Mouse (Mus musculus) intestine, embryonic 14.5 days (tissue): ENCODE data around the gene Ssh3. TPM values are rescaled to one million over a fixed set of nuclear protein-coding genes. Genes with fewer than 3 reads are reported as not detected.
A peak's percentile ranks its signal among the peaks of the same experiment; 100 is the strongest.

Experiments used
- ATAC-seq: fragments of 200-750 bp; cut with Nextera tagmentation; replicated peaks from 2 replicates; pipeline ENCODE4 v1.8.0; 2017; ENCODE audit warnings: low read depth, moderate number of reproducible peaks, moderate TSS enrichment, moderate library complexity; ENCODE audit not compliant: low FRiP score, low TSS enrichment
- DNase-seq: peaks from one replicate; pipeline ENCODE4 v3.0.0-alpha.2; 2018; ENCODE audit warnings: low spot score
- H3K27ac ChIP-seq: fragments of 300-500 bp; sonication (generic); 2 replicates; pipeline ENCODE4 v1.5.1; 2014; ENCODE audit warnings: low read depth, mild to moderate bottlenecking, control low read depth
- H3K27me3 ChIP-seq: fragments of 300-500 bp; sonication (generic); replicated peaks from 2 replicates; pipeline ENCODE4 v1.6.1; 2014; ENCODE audit warnings: low read length, control low read depth; ENCODE audit not compliant: control insufficient read depth, insufficient read depth
- H3K36me3 ChIP-seq: fragments of 300-500 bp; sonication (generic); 2 replicates; pipeline ENCODE4 v1.6.1; 2014; ENCODE audit warnings: low read length, control low read depth; ENCODE audit not compliant: control insufficient read depth, insufficient read depth
- H3K4me1 ChIP-seq: fragments of 300-500 bp; sonication (generic); replicated peaks from 2 replicates; pipeline ENCODE4 v1.6.1; 2014; ENCODE audit warnings: low read length, control low read depth, mixed read lengths; ENCODE audit not compliant: control insufficient read depth, insufficient read depth
- H3K4me2 ChIP-seq: fragments of 300-500 bp; sonication (generic); 2 replicates; pipeline ENCODE4 v1.6.1; 2014; ENCODE audit warnings: low read length
- H3K4me3 ChIP-seq: fragments of 300-500 bp; sonication (generic); 2 replicates; pipeline ENCODE4 v1.5.1; 2014; ENCODE audit warnings: low read depth, low read length, control low read depth, mixed read lengths
- H3K9ac ChIP-seq: fragments of 300-500 bp; sonication (generic); 2 replicates; pipeline ENCODE4 v1.6.1; 2014; ENCODE audit warnings: mild to moderate bottlenecking, low read length
- H3K9me3 ChIP-seq: fragments of 300-500 bp; sonication (generic); 2 replicates; pipeline ENCODE4 v1.6.1; 2016; ENCODE audit warnings: low read length, control low read depth; ENCODE audit not compliant: control insufficient read depth
- WGBS: fragments of 180-500 bp; shearing (Covaris S2); extraction: QIAGEN DNeasy Blood & Tissue Kit; methylation state at CpG from one replicate; pipeline ENCODE4 v1.1.7; 2014; 5-methylcytosine and 5-hydroxymethylcytosine counted together
- polyA plus RNA-seq: library from polyadenylated mRNA; unstranded; fragments of >200 nt; fragmentation: Nextera tagmentation; extraction: Ambion mirVana; gene quantifications from 2 replicates; pipeline ENCODE4 v1.2.1, GENCODE M21; 2014

Gene Ssh3
- polyA plus RNA-seq, 1 experiment from 2014 or later, result 25.4 TPM

GRCm38 (mm10) chr19:4229451-4230076 is 39.4 kb downstream of the Ssh3 start:
- Histone ChIP-seq H3K9ac (no peak overlapping the region), H3K36me3 (no peaks in the 10 kb centered on the region), H3K27me3 (no peaks in the 10 kb centered on the region), H3K4me3 (no peak overlapping the region), H3K27ac (no peak overlapping the region), H3K4me1 (peaks cover 21% of the 10 kb centered on the region), H3K9me3 (no peaks in the 10 kb centered on the region), H3K4me2 (no peak overlapping the region)
- DNase-seq (no peak), ATAC-seq (peak; percentile 36; the same call in 1 of the 2 replicates)
- WGBS, result 27% methylated on average over 9 of the region's 9 CpGs

GRCm38 (mm10) chr19:4228891-4229290 is 40.1 kb downstream of the Ssh3 start:
- Histone ChIP-seq H3K9me3 (no peaks in the 10 kb centered on the region), H3K4me3 (no peak overlapping the region), H3K9ac (no peak overlapping the region), H3K27ac (no peak overlapping the region), H3K4me1 (peaks cover 21% of the 10 kb centered on the region), H3K36me3 (no peaks in the 10 kb centered on the region), H3K27me3 (no peaks in the 10 kb centered on the region), H3K4me2 (no peak overlapping the region)
- ATAC-seq, result no peak
- DNase-seq, result no peak
- WGBS, result 67% methylated on average over 4 of the region's 4 CpGs

- Histone ChIP-seq H3K4me1 (peaks cover 21% of the 10 kb centered on the region), H3K4me2 (no peak overlapping the region), H3K27me3 (no peaks in the 10 kb centered on the region), H3K4me3 (no peak overlapping the region), H3K27ac (no peak overlapping the region), H3K36me3 (no peaks in the 10 kb centered on the region), H3K9ac (no peak overlapping the region), H3K9me3 (no peaks in the 10 kb centered on the region)
- peak; percentile 80 for DNase-seq
- ATAC-seq, result 0 out of 2 replicates have a peak, but pooled peaks have one; percentile 37
- 16% methylated on average over 8 of the region's 8 CpGs for WGBS
Observed at GRCm38 (mm10) chr19:4227894-4228678, 40.9 kb downstream of the Ssh3 start.

GRCm38 (mm10) chr19:4227446-4227845 is 41.5 kb downstream of the Ssh3 start:
- Histone ChIP-seq H3K27me3 (no peaks in the 10 kb centered on the region), H3K4me2 (no peak overlapping the region), H3K4me3 (no peak overlapping the region), H3K36me3 (peaks cover under 1% of the 10 kb centered on the region; the same call in 1 of the 2 replicates), H3K9ac (no peak overlapping the region), H3K27ac (no peak overlapping the region), H3K9me3 (no peaks in the 10 kb centered on the region), H3K4me1 (peaks cover 20% of the 10 kb centered on the region)
- 79% methylated on average over 5 of the region's 5 CpGs for WGBS
- DNase-seq (no peak), ATAC-seq (no peak)

GRCm38 (mm10) chr19:4226779-4227178 is 42.2 kb downstream of the Ssh3 start:
- peaks cover 7% of the 10 kb centered on the region for H3K36me3 ChIP-seq
- H3K4me2 ChIP-seq, result no peak overlapping the region
- H3K9ac ChIP-seq, result no peak overlapping the region
- H3K27me3 ChIP-seq, result no peaks in the 10 kb centered on the region
- peaks cover 22% of the 10 kb centered on the region for H3K4me1 ChIP-seq
- no peak overlapping the region for H3K4me3 ChIP-seq
- H3K9me3 ChIP-seq, result no peaks in the 10 kb centered on the region
- ATAC-seq (no peak), DNase-seq (no peak)
- WGBS, result 90% methylated on average over 7 of the region's 7 CpGs
- H3K27ac ChIP-seq, result no peak overlapping the region

GRCm38 (mm10) chr19:4222165-4222564 is 46.8 kb downstream of the Ssh3 start:
- Histone ChIP-seq H3K9ac (no peak overlapping the region), H3K4me1 (peaks cover 53% of the 10 kb centered on the region), H3K27ac (no peak overlapping the region), H3K4me3 (no peak overlapping the region), H3K4me2 (peak overlapping the region; percentile 13; the same call in 1 of the 2 replicates), H3K36me3 (peaks cover 7% of the 10 kb centered on the region), H3K9me3 (no peaks in the 10 kb centered on the region), H3K27me3 (no peaks in the 10 kb centered on the region)
- ATAC-seq, result no peak
- DNase-seq, result no peak
- 64% methylated on average over 11 of the region's 11 CpGs for WGBS

- Histone ChIP-seq H3K4me2 (peak overlapping the region; percentile 25), H3K4me3 (no peak overlapping the region), H3K36me3 (peaks cover 7% of the 10 kb centered on the region), H3K27me3 (no peaks in the 10 kb centered on the region), H3K4me1 (peaks cover 62% of the 10 kb centered on the region), H3K9ac (peak overlapping the region; percentile 25; the same call in 1 of the 2 replicates), H3K27ac (peak overlapping the region; percentile 58; the same call in 1 of the 2 replicates), H3K9me3 (no peaks in the 10 kb centered on the region)
- ATAC-seq (peak; percentile 60), DNase-seq (no peak)
- 14% methylated on average over 14 of the region's 14 CpGs for WGBS
Observed at GRCm38 (mm10) chr19:4220957-4221743, 47.8 kb downstream of the Ssh3 start.

GRCm38 (mm10) chr19:4220416-4220815 is 48.6 kb downstream of the Ssh3 start:
- Histone ChIP-seq H3K9ac (no peak overlapping the region), H3K4me1 (peaks cover 67% of the 10 kb centered on the region), H3K9me3 (no peaks in the 10 kb centered on the region), H3K27ac (peak overlapping the region; percentile 58; the same call in 1 of the 2 replicates), H3K4me2 (peak overlapping the region; percentile 25), H3K36me3 (peaks cover 7% of the 10 kb centered on the region), H3K4me3 (no peak overlapping the region), H3K27me3 (no peaks in the 10 kb centered on the region)
- 39% methylated on average over 4 of the region's 4 CpGs for WGBS
- DNase-seq (no peak), ATAC-seq (no peak)
